Mouse (Mus musculus) T-cell, adult 2 months (primary cell): ENCODE data around the gene Cuedc2.

ENCODE experiments used
- DNase-seq: peaks from one replicate; pipeline ENCODE4 v3.0.0; 2022; ENCODE audit warnings: low spot score

The Cuedc2 gene

DNA sequence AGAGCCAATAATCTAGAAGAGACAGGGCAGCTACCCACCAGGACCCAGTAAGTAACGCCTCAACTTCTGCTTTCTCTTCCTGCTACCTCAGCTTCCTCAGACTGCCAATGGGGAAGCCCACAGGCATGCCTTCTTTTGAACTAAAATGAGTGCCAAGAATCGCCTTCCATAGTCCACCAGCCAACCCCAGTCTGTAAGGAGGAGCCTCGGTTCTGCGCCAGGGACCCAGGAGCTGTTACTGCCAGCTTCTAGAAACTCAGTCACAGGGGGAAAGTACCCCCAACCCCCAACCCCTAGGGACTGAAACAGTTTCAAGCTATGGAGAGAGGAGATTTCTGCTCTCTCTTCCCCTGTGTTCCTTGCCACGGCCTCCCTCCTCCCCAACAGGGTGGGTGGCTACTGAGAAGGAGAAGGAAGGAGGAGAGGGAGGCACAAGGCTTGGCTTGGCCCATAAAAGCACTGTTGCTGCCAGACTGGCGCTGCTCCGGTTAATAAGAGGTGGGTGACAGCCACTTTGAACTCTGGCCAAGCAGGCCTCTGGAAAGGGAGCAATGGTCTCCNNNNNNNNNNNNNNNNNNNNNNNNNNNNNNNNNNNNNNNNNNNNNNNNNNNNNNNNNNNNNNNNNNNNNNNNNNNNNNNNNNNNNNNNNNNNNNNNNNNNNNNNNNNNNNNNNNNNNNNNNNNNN, 927 bp upstream of the Cuedc2 start:
- DNase-seq = no peak

DNA sequence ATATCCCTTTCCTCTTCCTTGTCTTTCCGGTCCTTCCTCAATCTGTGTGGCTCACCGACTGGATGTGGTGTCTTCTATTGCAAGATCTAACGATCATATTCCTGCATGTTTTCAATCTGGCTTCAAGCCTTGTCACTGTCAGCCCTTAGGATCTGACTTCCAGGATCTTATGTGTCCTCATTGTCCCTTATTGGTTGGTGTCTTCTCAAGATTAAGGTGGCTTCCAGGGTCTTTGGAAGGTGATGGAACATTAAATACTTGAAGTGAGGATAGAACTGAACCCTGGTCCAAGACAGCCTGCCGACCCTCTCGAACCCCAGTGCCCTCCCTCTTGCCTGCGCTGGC, 412 bp upstream of the Cuedc2 start:
- DNase-seq = no peak

GRCm38 (mm10) chr19:46337719-46338330, 677 bp downstream of the Cuedc2 start:
- DNase-seq = no peak

DNA sequence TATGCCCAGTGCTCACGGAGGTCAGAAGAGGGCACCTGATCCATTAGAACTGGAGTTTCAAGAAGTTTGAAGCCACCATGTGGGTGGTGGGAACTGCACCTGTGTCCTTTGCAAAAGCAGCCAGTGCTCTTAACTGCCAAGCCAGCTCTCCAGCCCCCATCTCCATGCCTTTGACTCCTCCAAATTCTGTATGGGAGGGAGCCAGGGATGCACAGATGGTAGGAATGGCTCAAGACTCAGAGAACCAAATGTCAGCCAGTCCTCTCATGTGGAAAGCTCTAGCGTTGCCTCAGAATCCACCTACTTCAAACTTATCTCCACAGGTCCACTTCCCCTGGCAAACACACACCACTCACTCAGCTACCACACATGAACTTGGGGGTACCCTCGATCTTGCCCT, 4.6 kb downstream of the Cuedc2 start:
- no peak for DNase-seq

- no peak for DNase-seq
Measured at GRCm38 (mm10) chr19:46332721-46333339, 5.7 kb downstream of the Cuedc2 start.

DNA sequence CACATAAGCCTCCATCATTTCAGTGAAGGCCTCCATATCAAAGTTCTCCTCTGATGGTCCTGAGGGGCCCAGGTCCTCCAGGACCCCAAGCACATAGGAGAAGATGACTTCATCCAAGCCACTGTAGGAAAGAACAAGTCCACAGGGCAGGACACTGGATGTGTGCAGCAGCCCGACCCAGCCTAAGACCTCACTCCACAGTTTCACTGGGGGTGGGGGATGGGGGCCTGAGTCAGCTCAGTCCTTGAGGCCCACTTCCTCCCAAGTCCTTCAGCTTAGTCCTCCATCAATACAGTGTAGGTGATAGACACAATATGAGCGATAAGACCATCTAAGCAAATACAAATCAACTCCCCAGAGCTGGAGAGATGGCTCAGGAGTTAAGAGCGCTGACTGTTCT, 6.6 kb downstream of the Cuedc2 start:
- DNase-seq = no peak

DNA sequence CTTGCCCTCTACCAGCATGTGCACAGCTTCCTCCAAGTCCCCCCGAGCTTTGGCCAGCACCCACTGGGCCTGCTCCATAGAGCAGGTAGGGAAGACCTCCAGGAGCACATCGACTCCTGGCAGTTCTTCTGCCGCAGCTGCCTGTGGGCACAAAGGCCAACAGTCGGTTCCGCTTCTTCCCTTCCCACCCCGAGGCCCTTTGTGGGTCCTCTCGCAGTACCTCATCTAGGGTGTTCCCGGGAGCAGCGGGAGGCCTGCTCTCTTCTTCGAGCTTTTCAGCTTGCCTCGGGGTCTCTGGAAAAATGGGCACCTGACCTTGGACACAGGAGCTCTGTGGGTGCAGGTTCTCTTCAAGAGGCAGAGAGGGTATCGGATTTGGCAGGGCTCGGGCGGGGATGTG, 7.2 kb downstream of the Cuedc2 start:
- DNase-seq = no peak

GRCm38 (mm10) chr19:46330696-46331095, 7.8 kb downstream of the Cuedc2 start:
- no peak for DNase-seq

DNA sequence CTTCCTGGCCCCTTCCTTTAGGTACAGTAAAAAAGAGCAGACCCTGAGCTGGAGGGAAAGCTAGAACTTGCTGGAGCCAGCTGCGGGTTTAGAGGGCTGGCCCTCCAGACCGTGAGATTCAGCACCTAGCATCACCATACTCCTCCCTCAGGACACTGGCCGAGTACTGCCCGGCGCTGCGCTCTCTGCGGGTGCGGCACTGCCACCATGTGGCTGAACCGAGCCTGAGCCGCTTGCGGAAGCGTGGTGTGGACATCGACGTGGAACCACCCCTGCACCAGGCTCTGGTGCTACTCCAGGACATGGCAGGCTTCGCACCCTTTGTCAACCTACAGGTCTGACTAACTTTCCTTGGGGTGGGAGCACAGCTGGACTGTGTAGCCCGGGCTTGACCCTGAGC, 8.6 kb downstream of the Cuedc2 start:
- peak; percentile 37 for DNase-seq

GRCm38 (mm10) chr19:46329031-46329641, 9.4 kb downstream of the Cuedc2 start:
- peak; percentile 28 for DNase-seq

GRCm38 (mm10) chr19:46328081-46329030, 10.1 kb downstream of the Cuedc2 start, which contains the start of gene Fbxl15:
Gene Fbxl15, plus strand, starts transcription at chr19:46328184.
- peak; percentile 91 for DNase-seq

GRCm38 (mm10) chr19:46327531-46328064, 10.9 kb downstream of the Cuedc2 start:
- DNase-seq = no peak

- no peak for DNase-seq
Measured at GRCm38 (mm10) chr19:46326756-46327305, 11.7 kb downstream of the Cuedc2 start, which contains the start of gene Psd. Gene Psd, minus strand, starts transcription at chr19:46327156.

- no peak for DNase-seq
Measured at GRCm38 (mm10) chr19:46326019-46326755, 12.3 kb downstream of the Cuedc2 start.

DNA sequence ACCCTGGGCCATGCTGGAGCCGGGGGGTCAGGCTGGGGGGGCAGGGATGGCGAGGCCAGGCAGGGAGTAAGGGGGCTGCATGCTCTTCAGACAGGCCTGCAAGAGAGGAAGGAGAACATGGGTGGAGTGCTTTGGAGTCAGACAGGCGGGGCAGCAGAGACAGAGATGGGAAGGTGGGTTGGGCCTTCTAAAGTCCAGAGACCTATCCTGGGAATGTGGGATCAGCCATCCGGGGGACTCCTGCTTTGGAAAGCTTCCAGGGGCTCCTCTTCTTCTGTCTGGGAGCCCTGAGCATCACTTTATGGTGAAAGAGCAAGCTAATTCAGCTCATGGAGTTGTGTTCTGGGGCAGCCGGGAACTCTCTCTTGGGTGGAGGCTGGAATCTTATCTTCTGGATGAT, 13.6 kb downstream of the Cuedc2 start:
- DNase-seq = no peak

- DNase-seq = no peak
Measured at GRCm38 (mm10) chr19:46324366-46324765, 14.1 kb downstream of the Cuedc2 start.

GRCm38 (mm10) chr19:46323716-46324115, 14.8 kb downstream of the Cuedc2 start:
- DNase-seq = no peak

- DNase-seq = no peak
Measured at GRCm38 (mm10) chr19:46322996-46323572, 15.4 kb downstream of the Cuedc2 start.

GRCm38 (mm10) chr19:46322144-46322995, 16.1 kb downstream of the Cuedc2 start:
- DNase-seq = no peak
